Mouse (Mus musculus) small intestine, adult 2 months (tissue): ENCODE results near the gene Commd3. TPM values are rescaled to one million over a fixed set of nuclear protein-coding genes. Genes with fewer than 3 reads are reported as not detected.
A peak's percentile ranks its signal among the peaks of the same experiment; 100 is the strongest.

Experiments used
- H3K27ac ChIP-seq: fragments of 200-500 bp; 2 replicates; pipeline ENCODE4 v1.5.1; 2012; ENCODE audit warnings: low read depth, low read length, control low read depth, inconsistent platforms; ENCODE audit not compliant: insufficient read depth
- H3K27me3 ChIP-seq: fragments of 200-500 bp; 2 replicates; pipeline ENCODE4 v1.6.1; 2012; ENCODE audit warnings: mild to moderate bottlenecking, moderate library complexity, low read length, inconsistent platforms; ENCODE audit not compliant: control insufficient read depth, insufficient read depth
- H3K36me3 ChIP-seq: fragments of 200-500 bp; 2 replicates; pipeline ENCODE4 v1.6.1; 2012; ENCODE audit warnings: mild to moderate bottlenecking, low read length, control low read depth, inconsistent platforms; ENCODE audit not compliant: control insufficient read depth, insufficient read depth
- H3K4me1 ChIP-seq: fragments of 200-500 bp; 2 replicates; pipeline ENCODE4 v1.6.1; 2012; ENCODE audit warnings: low read length, inconsistent platforms, mixed read lengths; ENCODE audit not compliant: control insufficient read depth, insufficient read depth, insufficient read length
- H3K4me3 ChIP-seq: fragments of 200-500 bp; 2 replicates; pipeline ENCODE4 v1.5.1; 2012; ENCODE audit warnings: low read depth, mild to moderate bottlenecking, control low read depth, inconsistent platforms, low read length, moderate library complexity
- CTCF ChIP-seq: fragments of 200-500 bp; IDR thresholded peaks from 2 replicates; pipeline ENCODE4 v1.5.1; 2012; ENCODE audit warnings: low read depth, mild to moderate bottlenecking, control low read depth, inconsistent platforms, low read length, moderate library complexity, mixed read lengths; ENCODE audit not compliant: insufficient replicate concordance, insufficient read length; ENCODE audit errors: extremely low read depth
- POLR2A ChIP-seq: fragments of 200-500 bp; IDR thresholded peaks from 2 replicates; pipeline ENCODE4 v1.6.1; 2012; ENCODE audit warnings: low read depth, mild to moderate bottlenecking, control low read depth, inconsistent platforms, low read length, moderate library complexity
- WGBS: fragments of 180-500 bp; shearing (Covaris S2); methylation state at CpG from one replicate; pipeline ENCODE4 v1.1.7; 2018; 5-methylcytosine and 5-hydroxymethylcytosine counted together
- polyA plus RNA-seq: library from polyadenylated mRNA; depleted of rRNA; stranded (reverse); fragments of >200 nt; gene quantifications from 2 replicates; pipeline ENCODE4 v1.2.3, GENCODE M21; 2012

Commd3 gene
- polyA plus RNA-seq, 1 experiment, result 19.7 TPM

- TF ChIP-seq CTCF, result no peak
- TF ChIP-seq POLR2A, result peak; percentile 42
- no peaks in the 10 kb centered on the region; the same call in 1 of the 2 replicates for H3K4me1 ChIP-seq
- H3K27ac ChIP-seq, result peak within 1 kb of the TSS; percentile 67
- H3K36me3 ChIP-seq, result no peaks in the 10 kb centered on the region
- 0% methylated on average over 67 of the region's 77 CpGs for WGBS
- H3K27me3 ChIP-seq, result peaks cover 26% of the 10 kb centered on the region
- peak within 1 kb of the TSS; percentile 89 for H3K4me3 ChIP-seq
These were observed 4.8 kb downstream of the Commd3 start, which contains the start of gene Bmi1 for GRCm38 (mm10) chr2:18676936-18677491. Bmi1 (plus strand) TSS chr2:18677018.

GRCm38 (mm10) chr2:18677631-18678471 is 5.7 kb downstream of the Commd3 start:
- no peak for TF ChIP-seq CTCF
- Histone ChIP-seq H3K27ac (no peak overlapping the region), H3K4me3 (peak overlapping the region; percentile 82), H3K36me3 (0 out of 2 replicates have a peak, but pooled peaks cover 1% of the 10 kb centered on the region), H3K27me3 (peaks cover 26% of the 10 kb centered on the region), H3K4me1 (no peaks in the 10 kb centered on the region; the same call in 1 of the 2 replicates)
- WGBS, result 5% methylated on average over 55 of the region's 55 CpGs

GRCm38 (mm10) chr2:18679701-18680100 is 7.5 kb downstream of the Commd3 start:
- WGBS, result 94% methylated on average over 2 of the region's 2 CpGs
- Histone ChIP-seq H3K4me3 (no peak overlapping the region), H3K4me1 (no peaks in the 10 kb centered on the region; the same call in 1 of the 2 replicates), H3K36me3 (peaks cover 4% of the 10 kb centered on the region; the same call in 1 of the 2 replicates), H3K27ac (no peak overlapping the region), H3K27me3 (peaks cover 26% of the 10 kb centered on the region)
- TF ChIP-seq CTCF (no peak), POLR2A (no peak)

GRCm38 (mm10) chr2:18680501-18680900 is 8.3 kb downstream of the Commd3 start:
- H3K27me3 ChIP-seq, result peaks cover 26% of the 10 kb centered on the region
- H3K27ac ChIP-seq, result no peak overlapping the region
- 45% methylated on average over 4 of the region's 4 CpGs for WGBS
- peaks cover 4% of the 10 kb centered on the region; the same call in 1 of the 2 replicates for H3K36me3 ChIP-seq
- H3K4me1 ChIP-seq, result no peaks in the 10 kb centered on the region; the same call in 1 of the 2 replicates
- TF ChIP-seq POLR2A (no peak), CTCF (no peak)
- H3K4me3 ChIP-seq, result no peak overlapping the region; the same call in none of the 2 replicates

GRCm38 (mm10) chr2:18680961-18681360 is 8.8 kb downstream of the Commd3 start:
- Histone ChIP-seq H3K4me1 (no peaks in the 10 kb centered on the region; the same call in 1 of the 2 replicates), H3K27me3 (peaks cover 26% of the 10 kb centered on the region), H3K4me3 (peak overlapping the region; percentile 30), H3K27ac (no peak overlapping the region), H3K36me3 (peaks cover 4% of the 10 kb centered on the region; the same call in 1 of the 2 replicates)
- TF ChIP-seq CTCF (no peak), POLR2A (no peak)
- 60% methylated on average over 29 of the region's 29 CpGs for WGBS

- Histone ChIP-seq H3K36me3 (peaks cover 4% of the 10 kb centered on the region; the same call in 1 of the 2 replicates), H3K4me3 (no peak overlapping the region), H3K27me3 (peaks cover 24% of the 10 kb centered on the region), H3K27ac (no peak overlapping the region), H3K4me1 (peaks cover 6% of the 10 kb centered on the region)
- 95% methylated on average over 5 of the region's 5 CpGs for WGBS
- TF ChIP-seq POLR2A (no peak), CTCF (no peak)
These were observed 11.9 kb downstream of the Commd3 start for GRCm38 (mm10) chr2:18684062-18684461.

- WGBS, result 97% methylated on average over 6 of the region's 6 CpGs
- no peak overlapping the region for H3K4me3 ChIP-seq
- no peak for TF ChIP-seq CTCF
- TF ChIP-seq POLR2A, result no peak
- peaks cover 4% of the 10 kb centered on the region; the same call in 1 of the 2 replicates for H3K36me3 ChIP-seq
- H3K4me1 ChIP-seq, result peaks cover 20% of the 10 kb centered on the region
- peaks cover 30% of the 10 kb centered on the region for H3K27me3 ChIP-seq
- no peak overlapping the region for H3K27ac ChIP-seq
These were observed 14.2 kb downstream of the Commd3 start for GRCm38 (mm10) chr2:18686386-18686785.
